Mouse (Mus musculus) olfactory bulb, adult 2 months (tissue): ENCODE data around the gene H3f3b. TPM values are rescaled to one million over a fixed set of nuclear protein-coding genes. Genes with fewer than 3 reads are reported as not detected.

ENCODE experiments used
- H3K27ac ChIP-seq: fragments of 200-500 bp; 2 replicates; pipeline ENCODE4 v1.5.1; 2012; ENCODE audit warnings: low read depth, low read length; ENCODE audit not compliant: insufficient read depth
- H3K4me1 ChIP-seq: fragments of 200-500 bp; 2 replicates; pipeline ENCODE4 v1.6.1; 2012; ENCODE audit warnings: low read length; ENCODE audit not compliant: control insufficient read depth, insufficient read depth
- H3K4me3 ChIP-seq: fragments of 200-500 bp; 2 replicates; pipeline ENCODE4 v1.5.1; 2012; ENCODE audit warnings: mild to moderate bottlenecking, low read depth, low read length, moderate library complexity; ENCODE audit not compliant: insufficient read depth
- CTCF ChIP-seq: fragments of 200-500 bp; IDR thresholded peaks from 2 replicates; pipeline ENCODE4 v1.5.1; 2012; ENCODE audit warnings: low read depth, mild to moderate bottlenecking, low read length, moderate library complexity; ENCODE audit not compliant: insufficient read depth
- POLR2A ChIP-seq: fragments of 200-500 bp; IDR thresholded peaks from 2 replicates; pipeline ENCODE4 v1.6.1; 2012; ENCODE audit warnings: mild to moderate bottlenecking, low read depth, low read length, moderate library complexity; ENCODE audit not compliant: insufficient read depth
- WGBS: fragments of 180-500 bp; shearing (Covaris S2); methylation state at CpG from one replicate; pipeline ENCODE4 v1.1.7; 2018; 5-methylcytosine and 5-hydroxymethylcytosine counted together
- polyA plus RNA-seq: library from polyadenylated mRNA; stranded (reverse); fragments of >200 nt; gene quantifications from 2 replicates; pipeline ENCODE4 v1.2.4, GENCODE M21; 2012; ENCODE audit warnings: low replicate concordance; ENCODE audit not compliant: missing spikeins, insufficient read depth, insufficient read length

Gene H3f3b
- polyA plus RNA-seq, 1 experiment: 341 TPM

DNA sequence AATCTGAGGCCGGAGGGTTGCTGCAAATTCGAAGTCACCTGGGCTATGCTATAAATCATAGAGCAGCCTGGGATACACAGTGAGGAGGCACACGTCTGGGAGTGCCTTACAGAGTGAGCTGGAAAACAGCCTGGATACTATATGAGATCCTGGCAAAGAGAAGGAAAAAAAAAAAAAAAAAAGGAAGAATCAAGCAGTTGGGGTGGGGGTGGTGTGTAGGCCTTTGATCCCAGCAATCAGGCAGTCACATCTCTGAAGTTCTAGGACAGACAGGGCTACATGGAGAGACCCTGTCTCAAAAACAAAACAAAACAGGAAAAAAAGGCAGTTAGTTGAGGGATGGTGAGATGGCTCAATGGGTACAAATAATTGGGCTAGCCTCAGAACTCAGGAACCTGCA, 8.9 kb upstream of the H3f3b start:
- Histone ChIP-seq H3K4me3 (no peak overlapping the region), H3K4me1 (peaks cover 3% of the 10 kb centered on the region; the same call in 1 of the 2 replicates), H3K27ac (no peak overlapping the region)
- 85% methylated on average over 3 of the region's 3 CpGs for WGBS
- TF ChIP-seq POLR2A (no peak), CTCF (no peak)

GRCm38 (mm10) chr11:116034584-116034983, 6.8 kb upstream of the H3f3b start:
- H3K4me1 ChIP-seq: peaks cover 8% of the 10 kb centered on the region
- WGBS: 89% methylated on average over 6 of the region's 6 CpGs
- no peak overlapping the region for H3K4me3 ChIP-seq

GRCm38 (mm10) chr11:116030898-116031845, 3.4 kb upstream of the H3f3b start:
- H3K4me1 ChIP-seq: peaks cover 8% of the 10 kb centered on the region
- TF ChIP-seq CTCF: no peak
- TF ChIP-seq POLR2A: no peak
- H3K4me3 ChIP-seq: peak overlapping the region; percentile 88
- H3K27ac ChIP-seq: peak overlapping the region; percentile 100
- 18% methylated on average over 14 of the region's 14 CpGs for WGBS

More at GRCm38 (mm10) chr11:116034584-116034983, 6.8 kb upstream of the H3f3b start:
- no peak overlapping the region for H3K27ac ChIP-seq
- TF ChIP-seq POLR2A: no peak
- no peak for TF ChIP-seq CTCF

DNA sequence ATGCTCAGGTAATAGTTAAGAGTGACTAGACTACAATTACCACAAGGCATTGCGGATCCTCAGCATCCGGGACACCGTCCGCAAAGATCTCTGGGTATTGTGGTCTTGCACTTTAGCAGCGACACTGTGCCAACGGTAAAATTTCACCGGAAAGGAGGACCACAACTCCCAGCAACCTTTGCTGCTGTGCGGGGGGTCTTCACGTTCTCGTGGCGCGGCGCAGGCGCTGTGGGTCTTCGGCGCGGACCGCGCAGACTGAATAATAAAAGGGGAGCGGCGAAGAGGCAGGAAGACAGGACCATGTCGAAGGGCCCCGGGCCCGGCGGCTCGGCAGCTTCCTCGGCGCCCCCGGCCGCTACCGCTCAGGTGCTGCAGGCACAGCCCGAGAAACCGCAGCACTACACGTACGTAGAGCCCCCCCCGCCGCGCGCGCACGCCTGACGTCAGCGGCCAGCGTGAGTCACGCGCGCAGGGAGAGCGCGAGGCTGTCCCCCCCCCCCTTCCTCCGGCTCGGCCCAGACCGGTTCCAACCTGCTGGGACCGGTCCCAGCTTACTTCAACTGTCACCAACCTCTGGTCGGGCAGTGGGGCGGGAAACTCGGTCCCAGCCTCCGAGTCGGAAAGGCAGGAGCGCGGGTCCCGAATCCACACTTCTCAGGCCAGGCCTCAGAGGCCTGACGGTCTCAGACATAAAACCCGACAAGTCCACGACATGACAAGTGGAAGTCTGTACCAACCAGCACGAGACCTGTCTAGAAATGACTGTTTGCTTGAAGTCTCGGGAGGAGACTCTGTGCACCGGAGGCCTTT, 2.5 kb upstream of the H3f3b start, which contains the start of gene Unk:
Unk (plus strand) TSS at position 235 of the 810 bp plus-strand sequence.
- peak within 1 kb of the TSS; percentile 100 for H3K27ac ChIP-seq
- WGBS: under 1% methylated on average over 67 of the region's 67 CpGs
- peak within 1 kb of the TSS; percentile 88 for H3K4me3 ChIP-seq
- peak; percentile 72 for TF ChIP-seq POLR2A
- TF ChIP-seq CTCF: no peak
- H3K4me1 ChIP-seq: peaks cover 8% of the 10 kb centered on the region

DNA sequence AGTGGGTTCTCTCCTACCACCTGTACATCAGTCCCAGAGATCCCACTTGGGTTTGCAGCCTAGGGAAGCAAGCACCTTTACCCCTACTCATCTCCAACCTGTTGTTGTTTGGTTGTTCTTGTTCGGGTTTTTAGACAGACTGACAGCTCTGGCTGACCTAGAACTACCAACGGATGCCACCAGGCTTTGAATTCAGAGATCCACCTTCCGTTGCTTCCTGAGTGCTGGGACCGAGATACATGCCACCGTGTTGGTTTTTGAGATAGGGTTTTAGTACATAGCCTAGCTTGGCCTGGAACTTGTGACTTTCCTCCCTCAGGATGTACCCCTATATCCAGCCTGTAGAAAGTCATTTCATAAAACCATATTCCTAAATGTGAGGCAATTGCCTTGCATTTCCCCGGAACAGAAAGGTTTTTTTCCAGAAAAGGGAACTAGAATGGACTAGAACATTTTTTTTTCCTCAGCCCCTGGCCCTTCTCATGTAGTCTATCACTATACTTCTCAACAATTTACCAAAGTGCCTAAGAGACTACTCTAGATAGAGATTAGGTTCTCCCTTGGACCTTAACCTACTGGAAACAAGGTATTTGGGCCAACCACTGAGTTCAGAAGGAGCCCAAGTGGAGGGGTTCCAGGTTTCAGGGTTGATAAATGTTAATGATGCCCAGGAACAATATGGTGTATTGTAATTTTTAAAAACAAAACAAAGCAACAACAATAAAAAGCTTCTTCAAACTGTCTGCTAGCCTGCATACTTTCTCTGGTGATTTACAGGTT, 1.5 kb upstream of the H3f3b start:
- H3K4me1 ChIP-seq: peaks cover 9% of the 10 kb centered on the region
- TF ChIP-seq CTCF (no peak), POLR2A (no peak)
- H3K27ac ChIP-seq: peak overlapping the region; percentile 87
- WGBS: 83% methylated on average over 6 of the region's 6 CpGs
- H3K4me3 ChIP-seq: no peak overlapping the region

- Histone ChIP-seq H3K4me1 (peaks cover 9% of the 10 kb centered on the region), H3K27ac (no peak overlapping the region), H3K4me3 (no peak overlapping the region)
- 80% methylated on average over 9 of the region's 9 CpGs for WGBS
- TF ChIP-seq CTCF: no peak
- no peak for TF ChIP-seq POLR2A
Measured at GRCm38 (mm10) chr11:116028177-116028865, 559 bp upstream of the H3f3b start.

GRCm38 (mm10) chr11:116025056-116025845, 2.5 kb downstream of the H3f3b start:
- no peak for TF ChIP-seq CTCF
- no peak for TF ChIP-seq POLR2A
- H3K4me3 ChIP-seq: no peak overlapping the region
- H3K27ac ChIP-seq: peak overlapping the region; percentile 29; the same call in 1 of the 2 replicates
- 0 out of 2 replicates have a peak, but pooled peaks cover 2% of the 10 kb centered on the region for H3K4me1 ChIP-seq
- WGBS: 80% methylated on average over 3 of the region's 3 CpGs
